Mouse (Mus musculus): ENCODE results near the gene Serpine2.

The Serpine2 gene

GRCm38 (mm10) chr1:79757597-79757996 is 103.4 kb downstream of the Serpine2 start:
- no peak for DNase-seq (ENCODE audit: low read depth, low spot score)

- no peak for DNase-seq (ENCODE audit: low read depth, low spot score)
Observed at GRCm38 (mm10) chr1:79757161-79757560, 103.8 kb downstream of the Serpine2 start.

- no peak for DNase-seq (ENCODE audit: low read depth, low spot score)
Observed at GRCm38 (mm10) chr1:79756417-79756816, 104.6 kb downstream of the Serpine2 start.

- no peak for DNase-seq (ENCODE audit: low read depth, low spot score)
Observed at GRCm38 (mm10) chr1:79755376-79755775, 105.6 kb downstream of the Serpine2 start.

- no peak for DNase-seq (ENCODE audit: low read depth, low spot score)
Observed at GRCm38 (mm10) chr1:79754936-79755335, 106.0 kb downstream of the Serpine2 start.

GRCm38 (mm10) chr1:79753456-79753855 is 107.5 kb downstream of the Serpine2 start:
- DNase-seq (ENCODE audit: low read depth, low spot score): no peak

GRCm38 (mm10) chr1:79752714-79753340 is 108.2 kb downstream of the Serpine2 start:
- DNase-seq (ENCODE audit: low read depth, low spot score): no peak

- no peak for DNase-seq (ENCODE audit: low read depth, low spot score)
Observed at GRCm38 (mm10) chr1:79752015-79752695, 108.8 kb downstream of the Serpine2 start.

GRCm38 (mm10) chr1:79751186-79751585 is 109.8 kb downstream of the Serpine2 start:
- DNase-seq (ENCODE audit: low read depth, low spot score): no peak

- DNase-seq (ENCODE audit: low read depth, low spot score): no peak
Observed at GRCm38 (mm10) chr1:79746056-79746455, 114.9 kb downstream of the Serpine2 start.

Measured in embryo, embryonic 11.5 days (tissue).